Mouse (Mus musculus) lung, postnatal 25 days (tissue): ENCODE results near the gene Cpne4.

Source experiments
- DNase-seq: peaks from one replicate; pipeline ENCODE4 v3.0.0; 2022; ENCODE audit warnings: low spot score

Gene Cpne4

DNA sequence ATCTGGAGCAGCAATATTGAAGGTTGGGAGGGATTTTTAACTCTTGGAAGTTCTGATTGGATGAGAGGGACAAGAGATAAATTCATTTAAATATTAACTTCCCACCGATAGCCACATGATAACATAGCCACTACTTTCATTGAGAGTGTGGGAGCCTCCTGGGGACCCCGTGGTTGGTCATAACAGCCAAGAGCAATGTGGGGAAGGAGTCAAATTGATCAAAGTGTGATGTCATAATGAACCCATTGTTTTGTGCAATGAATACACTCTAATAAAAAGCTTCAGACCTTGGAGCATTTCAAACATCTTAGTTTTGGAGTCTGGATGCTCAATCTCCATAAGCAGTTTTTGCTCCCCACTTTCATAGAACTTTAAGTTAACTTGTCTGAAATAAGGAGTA is at the start of gene Cpne4:
Gene Cpne4, plus strand, starts transcription at position 301 of the 400 bp plus-strand sequence.
- no peak for DNase-seq

DNA sequence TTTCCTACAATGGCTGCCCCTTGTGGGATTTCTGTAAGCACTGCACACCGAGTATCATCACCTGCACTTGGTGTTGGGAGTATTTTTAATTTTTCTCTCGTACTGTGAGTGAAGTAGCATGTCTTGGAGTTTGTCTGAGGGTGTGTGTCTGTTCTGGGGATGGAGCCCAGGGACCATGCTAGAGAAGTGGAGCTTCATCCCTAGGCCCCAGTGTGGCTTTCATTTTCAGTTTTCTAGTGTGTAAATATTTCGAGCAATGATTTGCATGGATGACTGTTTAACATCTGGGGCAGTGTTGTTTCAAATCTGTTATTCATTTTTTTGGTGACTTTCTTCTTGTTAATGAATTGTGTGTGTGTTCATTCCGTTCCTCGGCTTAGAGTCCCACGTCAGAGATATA is 31.9 kb upstream of the Cpne4 start:
- DNase-seq = no peak

DNA sequence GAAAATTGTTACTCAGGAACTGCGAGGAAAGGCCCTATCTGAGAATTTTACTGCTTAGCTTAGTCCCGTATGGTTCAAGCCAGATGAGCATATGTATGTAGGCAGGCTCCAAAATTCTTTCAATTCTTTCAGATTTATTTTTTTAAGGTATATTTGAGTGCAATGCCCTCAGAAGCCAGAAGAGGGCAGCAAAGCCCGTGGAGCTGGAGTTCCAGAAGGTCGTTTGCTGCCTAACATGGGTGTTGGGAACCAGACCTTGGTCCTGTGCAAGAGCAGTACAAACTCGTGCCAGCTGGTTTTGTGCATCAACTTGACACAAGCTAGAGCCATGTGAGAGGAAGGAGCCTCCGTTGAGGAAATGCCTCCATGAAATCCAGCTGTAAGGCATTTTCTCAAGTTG is 11.6 kb upstream of the Cpne4 start:
- DNase-seq = no peak

DNA sequence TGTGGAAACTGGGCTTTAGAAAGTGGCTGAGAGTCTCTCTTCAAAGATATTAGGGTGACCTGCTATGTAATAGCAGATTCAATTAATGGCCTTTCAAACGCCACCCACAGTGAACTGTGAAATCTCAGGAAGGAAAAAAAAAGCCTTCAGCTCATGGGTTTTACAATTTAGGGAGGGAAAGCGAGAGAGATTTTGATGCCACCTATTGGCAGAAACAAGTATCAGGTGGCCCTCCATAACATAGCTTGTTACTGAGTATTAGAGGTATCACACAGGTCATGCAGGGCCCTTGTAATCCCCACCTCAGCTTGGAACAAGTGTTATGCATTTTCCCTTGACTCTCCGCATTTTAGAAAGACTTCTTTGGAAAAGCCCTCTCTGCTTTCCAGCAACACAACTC is 18.7 kb downstream of the Cpne4 start:
- DNase-seq = no peak

DNA sequence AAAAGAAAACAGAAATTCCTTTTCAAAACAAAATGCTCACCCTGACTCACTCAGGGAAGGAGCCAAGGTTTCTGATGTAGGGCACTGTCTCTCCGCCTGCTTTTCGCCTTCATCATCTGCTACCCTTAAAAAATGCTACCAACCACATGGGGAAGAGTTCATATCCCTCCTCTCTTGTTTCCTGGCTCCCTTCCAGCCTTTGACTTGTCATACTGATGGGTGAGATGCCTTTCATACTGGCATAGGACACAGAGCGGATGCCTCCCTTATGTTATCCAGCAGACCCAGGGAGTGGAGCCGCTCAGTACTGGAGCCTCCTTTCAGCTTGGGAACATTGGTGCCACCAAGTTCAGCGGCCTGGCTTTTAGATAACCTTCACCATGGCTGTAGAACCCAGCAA is 19.4 kb downstream of the Cpne4 start:
- DNase-seq = no peak

DNA sequence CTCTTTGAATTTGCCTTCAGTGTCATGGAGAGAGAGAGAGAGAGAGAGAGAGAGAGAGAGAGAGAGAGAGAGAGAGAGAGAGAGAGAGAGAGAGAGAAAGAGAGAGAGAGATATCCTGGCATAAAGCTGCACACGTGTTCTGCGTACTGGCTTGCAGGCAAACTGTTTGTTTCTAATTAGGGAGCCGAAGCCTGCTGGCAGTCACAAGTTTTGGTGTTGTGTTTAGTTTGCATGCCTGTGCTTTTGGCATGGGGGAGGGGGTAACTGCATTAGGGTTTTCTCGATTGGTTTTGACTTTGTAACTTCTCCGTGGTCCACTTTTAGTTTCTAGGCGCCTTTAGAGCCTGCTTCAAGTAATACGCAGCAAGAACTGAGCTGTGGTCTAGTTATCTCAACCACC is 20.0 kb downstream of the Cpne4 start:
- DNase-seq = no peak

DNA sequence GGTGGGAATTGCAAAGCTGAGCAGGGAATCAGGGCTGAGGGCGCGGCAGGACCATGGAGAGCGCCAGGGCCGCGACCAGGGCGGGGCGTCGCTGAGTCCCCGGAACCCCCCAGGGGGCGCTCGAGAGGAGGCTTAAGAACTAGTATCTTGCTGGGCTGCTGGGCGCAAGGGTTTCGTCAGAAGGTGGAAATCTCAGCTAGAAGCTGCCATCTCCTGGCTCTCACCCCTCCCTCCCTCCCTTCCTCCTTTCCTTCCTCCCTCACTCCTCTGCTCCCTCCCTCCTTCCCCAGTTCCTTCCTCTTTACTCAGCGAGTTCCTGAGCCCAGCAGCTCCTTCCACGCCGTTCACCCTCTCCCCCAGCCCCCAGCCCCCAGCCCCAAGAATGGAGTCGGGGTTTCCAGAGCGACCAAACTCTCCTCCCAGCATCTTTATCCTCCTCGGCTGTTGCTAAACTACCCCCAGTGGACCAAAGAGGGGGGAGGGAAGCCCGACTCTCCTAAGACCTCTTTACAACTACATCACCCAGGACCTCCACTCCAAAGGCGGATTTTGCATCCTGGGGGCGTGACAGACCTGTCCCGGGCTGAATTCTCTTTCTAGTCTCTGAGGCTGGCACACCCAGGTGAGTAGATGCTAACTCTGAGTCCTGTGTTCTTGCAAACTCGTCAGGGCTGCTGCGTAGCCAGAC is 22.5 kb downstream of the Cpne4 start:
- peak; percentile 38 for DNase-seq

DNA sequence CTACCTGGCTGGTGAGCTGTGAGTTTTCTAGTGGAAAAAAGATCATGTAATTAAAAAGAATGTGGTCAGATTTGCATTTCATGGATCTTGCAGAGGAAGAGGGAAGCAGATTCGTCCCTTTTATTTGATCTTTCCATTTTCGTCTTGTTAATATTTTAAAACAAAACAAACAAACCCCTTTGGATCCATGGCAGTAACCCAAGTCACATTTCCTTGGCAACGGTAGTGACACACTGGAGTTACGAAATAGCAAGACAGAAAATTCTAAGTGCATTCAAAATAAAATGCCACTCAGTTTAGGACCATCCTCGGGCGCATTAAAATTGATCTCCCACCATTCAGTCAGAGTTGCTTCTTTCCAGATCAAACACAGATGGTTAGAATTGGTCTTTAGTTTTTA is 25.8 kb downstream of the Cpne4 start:
- no peak for DNase-seq

DNA sequence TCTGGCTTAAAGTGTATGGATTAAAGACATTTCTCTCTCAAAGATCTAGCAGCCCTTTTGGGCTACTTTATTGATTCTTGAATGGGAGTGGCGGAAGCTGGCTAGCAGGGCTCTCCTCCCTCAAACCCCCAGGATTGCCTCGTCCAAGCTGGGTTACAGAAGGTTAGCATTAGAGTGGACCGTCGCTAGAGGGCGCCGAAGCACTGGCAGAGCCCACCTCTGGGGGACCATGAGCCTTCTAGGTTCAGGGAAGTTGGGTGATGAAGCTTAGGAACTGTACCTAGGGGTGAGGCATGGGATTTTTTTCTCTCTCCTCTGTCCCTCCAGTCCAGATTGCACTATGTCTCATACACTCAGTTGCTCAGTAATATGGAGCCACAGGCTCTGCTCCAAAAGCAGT is 27.4 kb downstream of the Cpne4 start:
- peak; percentile 9 for DNase-seq

DNA sequence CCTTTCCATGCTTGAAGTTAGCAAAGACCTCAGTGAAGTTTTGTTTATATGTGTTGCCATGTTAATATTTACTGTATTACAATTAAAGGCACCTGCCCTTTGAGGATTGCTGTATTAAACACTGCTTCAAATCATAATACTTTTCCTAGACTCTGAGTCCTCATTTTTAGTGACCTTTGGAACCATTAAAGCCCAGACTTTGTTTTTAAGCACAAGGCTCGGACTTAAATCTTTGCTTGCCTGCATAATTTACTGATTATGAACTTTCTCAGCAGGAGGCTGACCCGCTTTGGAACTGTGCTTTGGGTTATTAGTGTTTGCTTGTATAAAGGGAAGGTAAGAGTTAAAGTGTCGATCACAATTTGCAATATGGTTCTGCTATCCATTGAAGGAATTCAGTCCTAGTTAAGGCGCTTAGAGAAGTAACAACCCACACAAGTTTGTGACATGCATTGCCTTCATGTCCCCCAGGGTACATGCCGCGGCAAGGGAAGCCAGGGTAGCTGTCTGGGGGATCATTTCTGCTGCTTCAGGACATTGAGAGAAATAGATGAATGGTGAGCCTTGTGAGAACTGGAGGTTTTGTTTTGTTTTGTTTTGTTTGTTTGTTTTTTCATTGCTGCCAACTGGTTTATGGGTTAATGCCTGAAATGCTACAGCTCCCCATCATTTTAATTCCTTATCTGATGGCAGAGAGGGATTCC is 35.0 kb downstream of the Cpne4 start:
- no peak for DNase-seq

DNA sequence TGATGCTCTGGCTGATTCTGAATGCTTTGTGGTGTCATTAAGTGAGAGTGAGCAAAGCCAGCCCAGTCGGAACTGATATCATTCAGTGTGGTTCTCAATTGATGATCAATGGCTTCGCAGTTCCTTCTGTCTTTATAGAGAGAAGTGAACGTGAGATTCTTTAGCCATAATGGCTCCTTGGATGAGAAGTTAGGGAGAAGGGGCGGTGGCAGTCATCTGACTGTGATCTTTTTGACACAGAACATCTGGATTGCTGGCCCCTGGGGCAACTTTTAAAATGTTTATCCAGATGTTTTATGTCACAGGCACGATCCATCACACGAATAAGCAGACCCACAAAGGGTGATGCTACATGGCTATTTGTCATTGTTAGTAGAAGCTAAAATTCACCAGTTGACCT is 35.6 kb downstream of the Cpne4 start:
- DNase-seq = peak; percentile 32

DNA sequence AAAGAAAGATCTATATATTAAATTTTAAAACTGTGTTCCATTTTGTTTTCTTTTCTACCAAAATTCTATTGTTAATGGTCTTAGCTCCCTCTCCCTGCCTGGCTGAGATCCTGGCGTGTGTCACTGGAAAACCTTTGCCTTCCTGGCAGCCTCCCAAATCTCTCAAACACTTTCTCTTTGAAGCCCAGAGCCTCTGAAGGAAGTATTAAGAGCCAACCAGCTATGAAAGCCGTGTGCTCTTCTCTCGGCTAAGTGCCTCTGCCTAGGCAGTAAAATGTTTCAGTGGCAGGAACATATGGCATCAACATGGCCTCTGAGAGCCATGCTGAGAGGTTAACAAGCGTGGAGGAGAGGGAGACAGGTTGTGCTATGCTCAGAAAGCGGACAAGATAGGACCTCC is 47.5 kb downstream of the Cpne4 start:
- no peak for DNase-seq

DNA sequence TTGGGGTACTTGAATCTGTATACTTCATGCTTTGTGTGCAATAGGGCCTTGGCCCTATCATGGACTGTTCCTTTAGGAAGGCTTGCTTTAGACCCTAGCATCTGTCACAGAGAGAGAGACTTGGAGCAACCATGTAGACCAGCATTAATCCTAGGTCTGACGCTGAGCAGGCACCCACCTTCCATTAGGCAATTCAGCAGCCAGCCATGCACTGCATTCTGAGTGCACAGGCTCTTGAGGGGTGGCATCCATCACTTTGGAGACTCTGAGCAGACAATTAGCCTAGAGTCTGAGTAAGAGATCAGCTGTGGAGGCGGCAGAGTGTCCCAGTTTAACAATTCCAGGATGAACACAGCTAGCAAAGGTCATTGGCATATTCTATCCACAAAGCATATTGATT is 47.9 kb downstream of the Cpne4 start:
- no peak for DNase-seq

DNA sequence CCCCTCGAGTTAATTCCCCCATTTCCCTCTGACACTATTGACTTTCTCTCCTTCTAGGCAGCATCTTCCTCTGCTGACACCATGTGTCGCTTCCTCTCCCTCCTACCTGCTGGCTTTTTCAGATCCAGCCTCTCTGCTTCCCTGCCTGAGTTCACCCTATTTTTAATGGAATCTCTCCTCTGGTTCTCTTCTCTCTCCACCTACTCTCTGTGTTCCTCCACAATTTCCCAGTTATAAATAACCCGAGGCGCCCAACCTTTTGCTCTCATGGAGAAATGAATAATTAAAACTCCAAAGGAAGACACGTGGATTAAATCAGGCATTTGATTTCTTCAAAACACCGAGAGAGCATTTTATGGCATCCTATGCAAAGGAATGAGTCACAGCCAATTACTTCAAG is 65.4 kb downstream of the Cpne4 start:
- no peak for DNase-seq

DNA sequence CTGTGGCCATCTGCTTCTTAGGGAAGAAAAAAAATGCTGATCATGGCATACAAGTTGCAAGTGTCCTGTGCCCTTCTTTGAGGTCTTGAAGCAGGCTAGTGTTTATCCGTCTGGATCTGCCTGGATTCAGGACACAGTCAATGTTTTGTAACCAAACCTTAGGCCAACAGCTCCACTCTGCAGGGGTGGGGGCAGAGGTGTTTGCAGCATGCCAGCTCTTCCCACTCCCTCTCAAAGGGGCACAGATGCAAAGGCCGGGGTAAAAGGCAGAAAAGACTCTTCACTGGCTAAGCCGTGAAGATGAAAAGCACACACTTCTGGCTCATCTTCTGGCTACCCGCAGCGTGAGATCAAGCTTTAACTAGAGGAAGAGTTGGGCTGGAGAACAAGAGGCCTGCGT is 69.6 kb downstream of the Cpne4 start:
- no peak for DNase-seq

DNA sequence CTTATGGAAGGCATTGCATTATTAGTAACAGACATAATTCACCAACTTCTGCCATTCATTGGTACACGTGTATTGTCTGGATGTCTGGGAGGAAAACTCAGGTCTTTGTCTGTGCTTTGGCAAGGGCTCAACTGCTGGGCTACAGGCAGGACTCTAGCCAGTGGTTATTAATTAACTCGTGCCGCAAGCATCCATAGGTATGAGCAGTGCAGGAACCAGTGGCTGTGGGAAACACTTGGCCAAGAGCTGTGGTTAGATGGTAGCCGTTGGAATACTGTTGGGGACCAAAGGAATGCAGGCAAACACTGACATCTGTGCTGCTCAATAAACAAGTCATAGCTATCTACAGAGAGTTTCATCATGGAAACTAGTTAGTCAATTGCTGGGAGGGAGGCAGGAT is 76.5 kb downstream of the Cpne4 start:
- DNase-seq = no peak

DNA sequence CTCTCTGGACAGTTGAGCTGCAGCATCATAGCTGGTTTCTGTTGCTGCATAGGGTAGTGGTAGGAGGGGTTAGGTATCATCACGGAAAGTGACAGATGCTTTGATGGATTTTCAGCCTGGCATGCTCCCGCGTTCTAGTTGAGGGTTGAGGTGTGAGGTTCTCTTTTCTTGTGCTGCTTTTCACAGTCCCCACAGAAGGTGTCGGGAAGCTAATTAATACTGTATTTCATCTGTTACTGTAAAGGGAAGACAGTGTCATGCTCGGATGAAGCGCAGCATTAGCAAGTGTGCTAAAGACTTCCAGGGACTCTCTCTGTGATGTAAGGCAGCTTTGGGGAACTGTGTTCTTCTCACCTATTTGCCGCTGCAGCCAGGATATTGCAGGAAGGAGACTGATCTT is 80.7 kb downstream of the Cpne4 start:
- no peak for DNase-seq

DNA sequence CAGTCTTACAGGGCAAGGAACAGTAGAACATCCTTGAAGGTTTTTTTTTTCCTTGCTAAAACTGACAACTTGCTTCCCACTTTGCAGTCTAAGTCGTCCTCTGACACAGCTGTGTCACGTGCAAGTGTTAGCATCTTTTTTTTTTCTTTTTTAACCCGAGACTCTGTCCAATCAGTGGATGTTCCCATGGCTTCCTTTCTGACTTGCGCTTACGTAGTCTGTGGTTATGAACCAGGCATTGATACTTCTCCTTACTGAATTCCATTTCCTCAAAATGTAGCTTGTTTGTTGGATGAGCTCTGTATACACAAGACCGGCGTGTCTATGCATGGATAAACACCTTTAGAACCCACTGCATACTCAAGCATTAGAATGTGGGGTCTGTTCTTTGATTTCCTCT is 82.2 kb downstream of the Cpne4 start:
- peak; percentile 1 for DNase-seq

DNA sequence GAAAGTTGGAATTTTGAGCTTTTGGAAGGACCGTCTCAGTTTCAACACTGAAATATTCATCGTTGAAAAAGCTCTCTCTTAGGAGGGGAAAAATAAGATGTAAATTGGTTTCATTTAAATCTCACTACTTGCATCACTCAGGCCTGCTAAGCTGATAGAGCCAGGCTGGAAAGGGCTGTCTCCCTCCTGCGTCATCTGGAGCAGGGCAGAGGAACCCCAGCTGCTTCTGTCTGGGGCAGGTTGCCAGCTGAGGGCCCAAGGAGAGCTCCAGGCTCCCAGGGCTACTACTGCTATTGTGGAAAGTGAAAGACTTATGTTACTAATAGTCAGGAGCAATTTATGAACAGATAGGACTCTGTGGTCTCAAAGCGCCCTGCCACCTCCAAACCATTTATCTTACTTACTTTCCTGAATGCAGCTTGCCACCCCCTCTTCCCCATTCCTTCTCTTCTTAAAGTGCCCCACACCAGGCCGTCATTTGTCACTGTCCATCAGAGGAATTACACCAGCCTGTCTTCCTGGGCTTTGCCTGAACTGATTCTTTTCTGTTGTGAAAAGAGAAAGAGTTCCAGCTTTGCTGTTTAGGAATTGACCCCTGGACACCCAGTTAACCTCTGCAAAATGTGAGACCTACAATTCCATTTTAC is 99.4 kb downstream of the Cpne4 start:
- DNase-seq = no peak

DNA sequence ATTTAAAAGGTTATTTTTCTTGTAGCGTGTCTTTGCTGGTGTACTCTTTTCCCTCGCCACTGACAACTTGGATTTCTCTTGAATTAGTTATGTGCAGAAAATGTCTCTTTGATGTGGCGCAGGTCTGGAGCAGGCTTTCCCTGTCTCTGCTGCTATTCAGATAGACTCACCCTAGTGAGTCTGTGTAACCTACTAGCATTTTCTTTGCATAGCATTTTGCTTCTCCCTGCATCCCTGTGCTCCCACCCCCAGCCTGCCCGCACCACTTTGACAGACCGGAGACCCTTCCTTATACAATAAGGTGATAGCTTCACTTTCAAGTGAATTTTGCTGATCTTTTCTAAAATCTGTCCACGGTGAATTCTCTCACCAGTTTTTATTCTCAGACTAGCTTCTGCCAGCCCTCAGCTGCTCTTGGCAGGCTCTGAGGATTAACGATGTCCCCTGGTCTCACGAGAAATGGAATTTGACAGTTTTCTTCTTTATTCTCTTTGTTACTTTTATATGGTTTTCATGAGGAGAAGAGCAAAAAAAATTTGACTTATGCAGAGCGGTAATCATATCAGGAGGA is 105.7 kb downstream of the Cpne4 start:
- DNase-seq = no peak

DNA sequence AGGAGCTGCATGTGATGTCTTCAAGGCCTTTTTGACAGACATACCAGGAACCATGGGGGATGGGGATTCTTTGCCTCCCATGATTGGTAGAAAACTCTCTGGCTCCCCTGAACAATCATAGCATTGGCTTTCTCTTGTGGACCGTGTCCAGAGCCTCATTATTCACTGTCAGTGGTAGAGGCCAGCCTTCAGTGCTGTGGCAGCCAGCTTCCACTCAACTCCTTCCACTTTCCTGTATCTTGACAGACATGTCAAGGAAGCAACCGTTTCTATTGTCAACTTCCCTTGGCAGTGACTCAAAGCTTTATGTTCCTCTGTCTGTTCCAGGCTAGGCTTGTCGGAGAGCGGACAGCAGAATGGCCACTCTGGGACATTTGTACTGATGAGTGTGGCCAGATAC is 112.7 kb downstream of the Cpne4 start:
- DNase-seq = no peak

DNA sequence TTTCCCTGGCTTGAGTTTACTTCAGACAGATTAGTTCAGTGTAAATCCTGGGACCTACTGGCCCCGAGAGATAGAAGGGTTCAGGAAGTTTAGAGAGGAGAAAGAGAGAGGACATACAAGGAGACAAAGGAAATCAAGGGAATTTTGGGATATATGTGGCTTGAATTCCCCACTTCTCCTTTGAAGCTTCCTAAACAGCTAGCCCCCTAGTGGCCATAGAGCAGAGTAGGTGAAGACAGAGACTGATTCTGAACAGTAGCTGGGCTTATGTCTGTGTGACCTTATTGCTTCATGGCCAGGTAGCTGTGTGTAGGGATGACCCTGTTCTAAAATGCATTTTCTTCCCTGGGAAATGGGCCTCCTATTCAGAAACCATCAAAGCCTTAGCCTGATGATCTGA is 129.6 kb downstream of the Cpne4 start:
- DNase-seq = peak; percentile 2

DNA sequence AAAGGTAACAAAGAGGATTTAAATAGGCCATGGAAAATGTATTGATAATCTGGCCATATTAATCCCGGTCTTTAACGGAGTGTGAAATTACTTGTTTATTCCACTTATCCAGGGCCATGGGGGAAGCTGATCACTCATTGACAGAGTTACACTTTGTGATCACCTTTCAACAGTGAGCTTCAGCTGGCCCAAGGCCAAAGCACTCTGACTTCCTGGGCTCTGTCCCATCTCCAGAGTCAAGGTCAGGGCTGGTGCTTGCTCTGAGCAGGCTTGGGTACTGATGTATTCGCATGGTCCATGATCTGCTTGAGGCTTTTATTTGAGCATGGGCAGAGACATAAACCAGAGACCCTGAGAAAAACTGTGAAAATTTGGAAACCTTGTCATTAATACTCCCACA is 131.5 kb downstream of the Cpne4 start:
- no peak for DNase-seq
